19 mouse cellular contexts compared by ENCODE assay signal in the genomic region with DNA sequence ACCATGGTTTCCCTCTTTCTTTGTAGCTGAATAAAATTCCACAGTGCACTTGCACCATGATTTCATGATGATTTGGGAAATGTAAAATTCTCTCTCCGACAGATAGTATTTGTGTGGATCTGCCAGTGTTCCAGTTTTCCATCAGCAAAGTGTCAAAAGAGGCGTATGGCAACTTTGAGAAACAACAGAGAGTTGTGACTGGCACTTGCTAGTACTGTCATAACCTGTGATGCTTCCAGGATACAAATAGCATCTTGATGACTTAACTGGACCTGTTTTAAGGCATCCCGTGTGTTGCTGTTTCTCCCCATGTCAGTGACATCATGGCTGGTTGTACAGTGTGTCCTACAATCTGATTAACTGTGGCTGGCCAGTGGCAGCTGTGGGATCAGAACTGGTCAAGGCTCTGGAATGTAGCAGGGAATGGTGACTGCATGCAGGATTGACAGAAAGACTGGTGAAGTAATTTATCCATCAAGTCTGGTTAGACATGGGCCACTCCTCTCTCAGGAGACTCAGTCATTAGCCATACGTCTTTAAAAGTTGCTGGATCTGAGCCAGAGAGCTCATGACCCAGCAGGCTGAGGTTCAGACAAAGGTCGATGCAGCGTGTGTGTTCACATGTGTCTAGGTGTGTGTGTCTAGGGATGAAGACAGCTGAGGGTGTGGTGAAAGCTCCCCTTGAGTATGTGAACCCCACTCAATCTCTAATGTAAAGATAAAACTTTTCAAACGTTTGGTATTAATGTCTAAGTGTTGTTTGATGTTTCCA.
DNase-seq lines count a peak whose midpoint lies in the region; ATAC-seq lines count a peak whose summit lies in the region.
"Had no signal": no experiment of that assay in that cellular context is flagged by ENCODE, and none has a peak within 500 bp of the region (broad histone marks: within the 10 kb centered on the region; RNA-seq: fewer than 3 reads in every experiment).

No protein-coding gene starts in this region.

- peak; percentile 15; the same call in 1 of the 2 replicates for ATAC-seq in heart, embryonic 14.5 days (ENCODE audit: insufficient number of reproducible peaks, insufficient read depth, low FRiP score, low read depth)
- peak; percentile 62 for ATAC-seq in intestine, embryonic 16.5 days
- ATAC-seq: activated CD4-positive, CD25-positive, alpha-beta regulatory T cell, adult 4 months; CD4-positive, CD25-positive, alpha-beta regulatory T cell, adult 4 months; forebrain, embryonic 15.5 days; inflammation-experienced regulatory T-cells, adult 6 months; midbrain, embryonic 15.5 days had no signal

- H3K4me1 ChIP-seq in heart, embryonic 14.5 days (ENCODE audit: control insufficient read depth in 2 of 2, insufficient read depth in 2 of 2, low read length in 2 of 2) = peaks cover 24 to 33% of the 10 kb centered on the region in 2 experiments
- peaks cover 19% of the 10 kb centered on the region for H3K4me1 ChIP-seq in intestine, embryonic 16.5 days (ENCODE audit: control insufficient read depth, insufficient read depth, low read length)

- H3K27ac ChIP-seq in heart, embryonic 14.5 days (replicated peaks in 1 of 2; ENCODE audit: control insufficient read depth in 1 of 2, insufficient read depth in 1 of 2, low read depth in 2 of 2, low read length in 2 of 2) = no peak overlapping the region
- no peak overlapping the region for H3K27ac ChIP-seq in intestine, embryonic 16.5 days (ENCODE audit: low read length)
- H3K27ac ChIP-seq: embryonic facial prominence, embryonic 15.5 days; forebrain, embryonic 15.5 days; hindbrain, embryonic 10.5 days; limb, embryonic 13.5 days; midbrain, embryonic 15.5 days; neural tube, embryonic 12.5 days had no signal

- no peak for DNase-seq in heart, adult 9 months (ENCODE audit: low spot score in 2 of 2)
- DNase-seq in Muller cell, postnatal 12 days (ENCODE audit: inconsistent ontology term) = peak; percentile 49
- DNase-seq in mesoderm, embryonic 11.5 days (ENCODE audit: low read depth, low spot score) = peak; percentile 41
- no peak for DNase-seq in neural tube, embryonic 10.5 days (ENCODE audit: extremely low spot score, low spot score)
- no peak for DNase-seq in embryo, embryonic 9.5 days (ENCODE audit: extremely low spot score)
- DNase-seq: adrenal gland, postnatal 36 days; gastrocnemius, postnatal 14 days; kidney, postnatal 25 days had no signal

- no peaks in the 10 kb centered on the region for H3K9me3 ChIP-seq in heart, embryonic 14.5 days (ENCODE audit: control insufficient read depth, low read length)
- no peaks in the 10 kb centered on the region for H3K9me3 ChIP-seq in intestine, embryonic 16.5 days (ENCODE audit: control insufficient read depth, low read length)
- H3K9me3 ChIP-seq: embryonic facial prominence, embryonic 15.5 days; forebrain, embryonic 15.5 days; hindbrain, embryonic 10.5 days; limb, embryonic 13.5 days; midbrain, embryonic 15.5 days; neural tube, embryonic 12.5 days had no signal

- no peak overlapping the region for H3K9ac ChIP-seq in heart, embryonic 14.5 days (ENCODE audit: low read length)
- no peak overlapping the region for H3K9ac ChIP-seq in intestine, embryonic 16.5 days (ENCODE audit: low read depth, low read length)
- H3K9ac ChIP-seq: embryonic facial prominence, embryonic 15.5 days; forebrain, embryonic 15.5 days; limb, embryonic 13.5 days; midbrain, embryonic 15.5 days; neural tube, embryonic 12.5 days had no signal

- H3K36me3 ChIP-seq in heart, embryonic 14.5 days (ENCODE audit: control insufficient read depth, insufficient read depth, low read length) = no peaks in the 10 kb centered on the region
- H3K36me3 ChIP-seq in intestine, embryonic 16.5 days (ENCODE audit: control insufficient read depth, insufficient read depth, low read length) = no peaks in the 10 kb centered on the region
- H3K36me3 ChIP-seq: embryonic facial prominence, embryonic 15.5 days; forebrain, embryonic 15.5 days; hindbrain, embryonic 10.5 days; limb, embryonic 13.5 days; midbrain, embryonic 15.5 days; neural tube, embryonic 12.5 days had no signal

- no peak overlapping the region for H3K4me3 ChIP-seq in heart, embryonic 14.5 days (ENCODE audit: control insufficient read depth in 1 of 2, insufficient read depth in 1 of 2, low read depth in 1 of 2, low read length in 2 of 2)
- no peak overlapping the region for H3K4me3 ChIP-seq in intestine, embryonic 16.5 days (ENCODE audit: low read length)
- H3K4me3 ChIP-seq: embryonic facial prominence, embryonic 15.5 days; forebrain, embryonic 15.5 days; hindbrain, embryonic 10.5 days; limb, embryonic 13.5 days; midbrain, embryonic 15.5 days; neural tube, embryonic 12.5 days had no signal

- H3K27me3 ChIP-seq in heart, embryonic 14.5 days (ENCODE audit: control insufficient read depth, insufficient read depth, low read length) = no peaks in the 10 kb centered on the region
- no peaks in the 10 kb centered on the region for H3K27me3 ChIP-seq in intestine, embryonic 16.5 days (replicated peaks; ENCODE audit: control insufficient read depth, insufficient read depth, low read length)
- H3K27me3 ChIP-seq: embryonic facial prominence, embryonic 15.5 days; forebrain, embryonic 15.5 days; limb, embryonic 13.5 days; neural tube, embryonic 12.5 days had no signal

- no peak overlapping the region for H3K4me2 ChIP-seq in heart, embryonic 14.5 days (ENCODE audit: low read length)
- H3K4me2 ChIP-seq in intestine, embryonic 16.5 days (ENCODE audit: low read depth, low read length) = no peak overlapping the region
- H3K4me2 ChIP-seq: embryonic facial prominence, embryonic 15.5 days; forebrain, embryonic 15.5 days; limb, embryonic 13.5 days; midbrain, embryonic 15.5 days; neural tube, embryonic 12.5 days had no signal

- WGBS in heart, embryonic 14.5 days = 26% methylated on average over 7 of the region's 7 CpGs
- 42% methylated on average over 7 of the region's 7 CpGs for WGBS in intestine, embryonic 16.5 days

Comparison
In these comparisons a context has a peak if more than half of its experiments do, and no peak if none do; other contexts are left out.
1. DNase-seq: peak in Muller cell, postnatal 12 days (single experiment) and mesoderm, embryonic 11.5 days (single experiment); none in heart, adult 9 months (0 of 2), neural tube, embryonic 10.5 days (single experiment) and embryo, embryonic 9.5 days (single experiment).